Mouse (Mus musculus): ENCODE results near the gene Lrrfip1. TPM values are rescaled to one million over a fixed set of nuclear protein-coding genes. Genes with fewer than 3 reads are reported as not detected.

Gene Lrrfip1
- polyA plus RNA-seq, 1 experiment from 2014 or later = 60.4 TPM

DNA sequence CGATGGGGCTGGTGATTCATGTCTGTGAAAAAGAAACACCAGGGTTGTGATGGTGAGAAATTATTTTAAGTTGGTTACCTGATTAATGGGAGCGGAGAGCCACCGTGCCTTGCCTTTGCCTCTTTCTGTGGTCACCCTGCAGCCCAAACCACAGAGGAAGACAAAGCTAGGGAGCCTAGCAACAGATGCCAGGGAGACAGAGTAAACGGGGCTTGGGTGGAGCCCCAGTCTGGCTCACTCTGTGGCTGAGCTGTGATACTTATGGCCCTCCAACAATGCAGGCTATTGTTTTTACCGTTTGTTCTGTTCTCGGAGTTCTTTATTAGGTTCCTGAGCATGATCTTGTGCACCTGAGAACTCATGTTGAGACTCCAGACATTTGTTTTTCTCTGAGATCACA, 50.8 kb downstream of the Lrrfip1 start:
- 69% methylated on average over 6 of the region's 6 CpGs for WGBS
- Histone ChIP-seq H3K9me3 (ENCODE audit: control insufficient read depth, low read length) (no peaks in the 10 kb centered on the region), H3K4me2 (ENCODE audit: low read length) (no peak overlapping the region), H3K9ac (ENCODE audit: low read length) (no peak overlapping the region), H3K27me3 (replicated peaks; ENCODE audit: control insufficient read depth, insufficient read depth, low read length) (no peaks in the 10 kb centered on the region), H3K4me3 (ENCODE audit: low read depth, low read length) (no peak overlapping the region), H3K27ac (ENCODE audit: low read depth) (no peak overlapping the region), H3K4me1 (replicated peaks; ENCODE audit: control insufficient read depth, insufficient read depth, low read length) (peaks cover 17% of the 10 kb centered on the region), H3K36me3 (ENCODE audit: control insufficient read depth, insufficient read depth, low read length) (no peaks in the 10 kb centered on the region)
- DNase-seq (ENCODE audit: low spot score) (no peak), ATAC-seq (replicated peaks; ENCODE audit: low FRiP score, low TSS enrichment, low read depth) (no peak)

DNA sequence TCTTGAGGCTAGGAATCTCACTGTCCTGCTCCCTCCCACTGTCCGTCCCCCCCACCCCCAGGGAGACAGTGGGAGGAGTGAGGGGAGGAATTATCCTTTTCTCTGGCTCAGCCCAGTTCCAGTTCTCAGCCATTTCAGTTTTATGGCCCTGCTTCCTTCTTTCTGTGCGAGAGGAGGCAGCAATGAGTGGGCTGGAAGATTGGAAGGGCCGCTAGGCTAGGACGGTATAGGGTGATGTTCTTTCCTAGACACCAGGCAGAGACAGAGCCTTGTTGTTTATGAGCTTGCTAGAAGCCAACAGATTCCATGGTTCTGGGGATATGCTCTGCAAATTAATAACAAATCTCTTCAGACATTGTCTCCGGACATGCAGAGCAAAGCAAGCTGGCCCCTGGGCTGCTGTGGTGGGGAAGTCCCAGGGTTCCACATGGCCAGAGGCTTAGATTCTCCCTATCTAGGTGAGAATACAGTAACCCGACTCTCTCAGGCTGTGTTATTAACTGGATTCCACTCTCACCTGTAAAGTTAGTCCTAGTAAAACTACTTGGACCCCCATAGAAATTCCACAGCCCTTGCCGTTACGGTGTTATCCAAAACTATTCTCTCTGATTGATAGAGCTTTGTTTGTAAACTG, 53.0 kb downstream of the Lrrfip1 start:
- no peak for DNase-seq (ENCODE audit: low spot score)
- no peaks in the 10 kb centered on the region for H3K36me3 ChIP-seq (ENCODE audit: control insufficient read depth, insufficient read depth, low read length)
- WGBS = 44% methylated on average over 8 of the region's 8 CpGs
- ATAC-seq (replicated peaks; ENCODE audit: low FRiP score, low TSS enrichment, low read depth) = no peak
- H3K4me1 ChIP-seq (replicated peaks; ENCODE audit: control insufficient read depth, insufficient read depth, low read length) = peaks cover 38% of the 10 kb centered on the region
- peak overlapping the region; percentile 22; the same call in 1 of the 2 replicates for H3K27ac ChIP-seq (ENCODE audit: low read depth)
- H3K9me3 ChIP-seq (ENCODE audit: control insufficient read depth, low read length) = no peaks in the 10 kb centered on the region
- no peak overlapping the region for H3K4me3 ChIP-seq (ENCODE audit: low read depth, low read length)
- no peaks in the 10 kb centered on the region for H3K27me3 ChIP-seq (replicated peaks; ENCODE audit: control insufficient read depth, insufficient read depth, low read length)
- no peak overlapping the region for H3K9ac ChIP-seq (ENCODE audit: low read length)
- H3K4me2 ChIP-seq (ENCODE audit: low read length) = peak overlapping the region; percentile 95

- Histone ChIP-seq H3K9me3 (ENCODE audit: control insufficient read depth, low read length) (no peaks in the 10 kb centered on the region), H3K4me1 (replicated peaks; ENCODE audit: control insufficient read depth, insufficient read depth, low read length) (peaks cover 42% of the 10 kb centered on the region), H3K36me3 (ENCODE audit: control insufficient read depth, insufficient read depth, low read length) (no peaks in the 10 kb centered on the region), H3K4me3 (ENCODE audit: low read depth, low read length) (peak overlapping the region; percentile 52), H3K27ac (ENCODE audit: low read depth) (peak overlapping the region; percentile 71), H3K4me2 (ENCODE audit: low read length) (peak overlapping the region; percentile 95), H3K27me3 (replicated peaks; ENCODE audit: control insufficient read depth, insufficient read depth, low read length) (no peaks in the 10 kb centered on the region), H3K9ac (ENCODE audit: low read length) (peak overlapping the region; percentile 55)
- WGBS = under 1% methylated on average over 28 of the region's 28 CpGs
- peak; percentile 95 for ATAC-seq (replicated peaks; ENCODE audit: low FRiP score, low TSS enrichment, low read depth)
- peak; percentile 97 for DNase-seq (ENCODE audit: low spot score)
Measured at GRCm38 (mm10) chr1:91052747-91053181, 54.2 kb downstream of the Lrrfip1 start.

DNA sequence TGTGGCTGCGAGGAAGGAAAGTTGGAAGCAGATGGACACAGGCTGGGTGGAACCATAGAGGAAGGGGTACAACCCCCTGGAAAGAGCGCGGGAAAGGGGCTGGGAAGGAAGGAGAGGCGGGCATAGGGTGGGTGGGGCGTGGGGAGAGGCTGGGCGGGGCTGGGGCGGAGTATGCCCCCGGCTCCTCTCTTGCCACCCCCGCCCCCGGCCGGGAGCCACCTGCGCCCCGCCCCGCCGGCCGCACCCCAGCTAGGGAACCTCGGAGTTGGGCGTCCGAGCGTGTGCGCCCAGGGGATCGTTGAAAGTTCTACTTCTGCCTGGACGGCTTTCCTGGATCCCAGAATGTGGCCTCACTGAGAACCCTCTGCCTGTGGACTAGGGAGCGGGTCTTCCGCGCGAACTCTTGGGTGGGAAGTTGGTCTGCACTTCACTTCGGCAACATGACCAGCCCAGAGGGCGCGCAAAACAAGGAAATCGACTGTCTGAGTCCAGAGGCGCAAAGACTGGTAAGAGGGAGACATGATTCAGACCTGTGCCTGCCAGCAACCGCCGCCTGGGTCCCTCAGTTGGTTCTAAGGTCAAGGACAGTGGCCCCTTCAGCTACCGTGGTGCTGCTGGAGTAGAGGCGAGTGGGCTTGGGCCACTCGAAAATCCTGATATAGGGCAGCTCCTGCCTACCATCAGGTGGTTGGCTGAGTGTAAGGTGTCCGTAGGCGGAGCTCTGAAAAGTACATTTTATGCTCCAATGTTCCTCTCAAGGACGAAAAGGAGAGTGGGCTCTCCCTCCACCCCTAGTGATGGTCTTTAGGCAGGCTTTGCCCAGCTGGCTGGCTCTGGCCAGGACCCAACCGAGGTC, 54.9 kb downstream of the Lrrfip1 start:
- H3K4me3 ChIP-seq (ENCODE audit: low read depth, low read length) = peak overlapping the region; percentile 52
- ATAC-seq (replicated peaks; ENCODE audit: low FRiP score, low TSS enrichment, low read depth) (peak; percentile 81), DNase-seq (ENCODE audit: low spot score) (no peak)
- no peaks in the 10 kb centered on the region for H3K36me3 ChIP-seq (ENCODE audit: control insufficient read depth, insufficient read depth, low read length)
- no peaks in the 10 kb centered on the region for H3K9me3 ChIP-seq (ENCODE audit: control insufficient read depth, low read length)
- H3K27me3 ChIP-seq (replicated peaks; ENCODE audit: control insufficient read depth, insufficient read depth, low read length) = no peaks in the 10 kb centered on the region
- H3K4me2 ChIP-seq (ENCODE audit: low read length) = peak overlapping the region; percentile 95
- peak overlapping the region; percentile 71 for H3K27ac ChIP-seq (ENCODE audit: low read depth)
- WGBS = 2% methylated on average over 37 of the region's 41 CpGs
- peaks cover 42% of the 10 kb centered on the region for H3K4me1 ChIP-seq (replicated peaks; ENCODE audit: control insufficient read depth, insufficient read depth, low read length)
- H3K9ac ChIP-seq (ENCODE audit: low read length) = peak overlapping the region; percentile 51

DNA sequence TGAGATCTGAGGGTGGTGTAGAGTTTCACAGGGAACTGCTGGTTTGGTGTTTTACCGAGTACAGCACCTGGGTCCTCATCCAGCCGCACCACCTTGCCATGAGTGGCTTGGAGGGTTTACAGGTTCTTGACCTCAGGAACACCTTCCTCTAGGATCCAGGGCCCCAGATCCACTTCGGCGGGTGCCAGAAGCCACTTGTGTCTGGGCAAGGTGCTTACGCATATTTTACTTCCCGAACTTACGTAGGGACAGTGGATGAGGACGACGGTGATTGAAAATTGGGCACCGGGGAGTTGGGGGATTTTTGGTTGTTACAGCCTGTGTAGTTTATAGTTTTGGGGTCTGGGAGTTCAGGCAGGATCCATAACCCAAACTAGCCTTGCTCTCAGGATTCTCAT, 55.5 kb downstream of the Lrrfip1 start:
- Histone ChIP-seq H3K27ac (ENCODE audit: low read depth) (0 out of 2 replicates have a peak overlapping the region, but pooled peaks have one; percentile 71), H3K27me3 (replicated peaks; ENCODE audit: control insufficient read depth, insufficient read depth, low read length) (no peaks in the 10 kb centered on the region), H3K9me3 (ENCODE audit: control insufficient read depth, low read length) (no peaks in the 10 kb centered on the region), H3K4me1 (replicated peaks; ENCODE audit: control insufficient read depth, insufficient read depth, low read length) (peaks cover 42% of the 10 kb centered on the region), H3K4me2 (ENCODE audit: low read length) (peak overlapping the region; percentile 95), H3K4me3 (ENCODE audit: low read depth, low read length) (peak overlapping the region; percentile 52), H3K36me3 (ENCODE audit: control insufficient read depth, insufficient read depth, low read length) (no peaks in the 10 kb centered on the region), H3K9ac (ENCODE audit: low read length) (peak overlapping the region; percentile 51)
- WGBS = 33% methylated on average over 10 of the region's 10 CpGs
- DNase-seq (ENCODE audit: low spot score) = no peak
- ATAC-seq (replicated peaks; ENCODE audit: low FRiP score, low TSS enrichment, low read depth) = no peak

DNA sequence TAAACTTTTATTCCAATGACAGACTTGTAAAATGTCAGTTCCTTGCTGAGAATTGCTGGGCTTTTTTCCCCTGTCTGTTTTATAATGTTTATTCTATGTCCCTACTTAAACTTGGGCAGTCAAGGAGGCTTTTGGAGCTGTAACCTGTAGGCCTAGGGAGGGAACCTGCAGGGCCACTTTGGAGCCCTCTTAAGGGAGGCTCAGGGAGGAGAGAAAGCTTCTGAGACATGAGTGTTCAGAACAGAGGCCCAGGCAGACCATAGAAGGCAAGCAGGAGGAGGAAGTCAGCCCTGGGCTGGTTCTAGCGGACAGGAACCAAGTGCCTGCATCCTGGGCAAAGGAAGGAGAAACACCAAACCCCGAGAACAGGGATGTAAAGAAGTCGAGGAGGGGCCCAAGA, 56.3 kb downstream of the Lrrfip1 start:
- peak overlapping the region; percentile 95 for H3K4me2 ChIP-seq (ENCODE audit: low read length)
- no peaks in the 10 kb centered on the region for H3K9me3 ChIP-seq (ENCODE audit: control insufficient read depth, low read length)
- peaks cover 48% of the 10 kb centered on the region for H3K4me1 ChIP-seq (replicated peaks; ENCODE audit: control insufficient read depth, insufficient read depth, low read length)
- peak overlapping the region; percentile 51 for H3K9ac ChIP-seq (ENCODE audit: low read length)
- 55% methylated on average over 3 of the region's 3 CpGs for WGBS
- no peaks in the 10 kb centered on the region for H3K36me3 ChIP-seq (ENCODE audit: control insufficient read depth, insufficient read depth, low read length)
- peak overlapping the region; percentile 59; the same call in 1 of the 2 replicates for H3K27ac ChIP-seq (ENCODE audit: low read depth)
- peak overlapping the region; percentile 52 for H3K4me3 ChIP-seq (ENCODE audit: low read depth, low read length)
- no peaks in the 10 kb centered on the region for H3K27me3 ChIP-seq (replicated peaks; ENCODE audit: control insufficient read depth, insufficient read depth, low read length)
- ATAC-seq (replicated peaks; ENCODE audit: low FRiP score, low TSS enrichment, low read depth) (no peak), DNase-seq (ENCODE audit: low spot score) (no peak)

DNA sequence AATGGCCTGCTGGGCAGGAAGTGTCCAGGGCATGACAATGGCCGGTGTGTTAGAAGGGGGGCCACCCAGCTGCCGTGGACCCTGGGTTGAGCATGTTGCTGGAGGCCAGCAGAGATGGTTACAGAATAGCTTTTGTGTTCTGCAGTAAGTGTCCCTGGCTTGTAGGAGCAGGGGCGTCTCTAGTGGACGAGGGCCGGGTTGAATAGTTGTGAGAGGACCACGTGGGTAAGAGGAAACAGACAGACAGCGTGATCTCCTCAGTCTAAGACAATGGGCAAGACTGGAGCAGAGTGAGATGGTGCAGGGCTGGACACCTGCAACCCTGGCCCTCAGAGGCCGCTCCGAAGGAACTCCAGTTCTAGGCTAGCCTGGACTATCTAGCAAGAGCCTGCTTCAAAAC, 57.2 kb downstream of the Lrrfip1 start:
- no peaks in the 10 kb centered on the region for H3K27me3 ChIP-seq (replicated peaks; ENCODE audit: control insufficient read depth, insufficient read depth, low read length)
- peak overlapping the region; percentile 59; the same call in 1 of the 2 replicates for H3K27ac ChIP-seq (ENCODE audit: low read depth)
- H3K4me2 ChIP-seq (ENCODE audit: low read length) = peak overlapping the region; percentile 95
- no peaks in the 10 kb centered on the region for H3K36me3 ChIP-seq (ENCODE audit: control insufficient read depth, insufficient read depth, low read length)
- DNase-seq (ENCODE audit: low spot score) (no peak), ATAC-seq (replicated peaks; ENCODE audit: low FRiP score, low TSS enrichment, low read depth) (no peak)
- 68% methylated on average over 9 of the region's 9 CpGs for WGBS
- no peaks in the 10 kb centered on the region for H3K9me3 ChIP-seq (ENCODE audit: control insufficient read depth, low read length)
- no peak overlapping the region for H3K4me3 ChIP-seq (ENCODE audit: low read depth, low read length)
- peaks cover 56% of the 10 kb centered on the region for H3K4me1 ChIP-seq (replicated peaks; ENCODE audit: control insufficient read depth, insufficient read depth, low read length)
- H3K9ac ChIP-seq (ENCODE audit: low read length) = no peak overlapping the region

GRCm38 (mm10) chr1:91056416-91056815, 57.9 kb downstream of the Lrrfip1 start:
- Histone ChIP-seq H3K4me1 (replicated peaks; ENCODE audit: control insufficient read depth, insufficient read depth, low read length) (peaks cover 61% of the 10 kb centered on the region), H3K27me3 (replicated peaks; ENCODE audit: control insufficient read depth, insufficient read depth, low read length) (no peaks in the 10 kb centered on the region), H3K27ac (ENCODE audit: low read depth) (no peak overlapping the region; the same call in 1 of the 2 replicates), H3K9ac (ENCODE audit: low read length) (no peak overlapping the region), H3K9me3 (ENCODE audit: control insufficient read depth, low read length) (no peaks in the 10 kb centered on the region), H3K4me3 (ENCODE audit: low read depth, low read length) (no peak overlapping the region), H3K4me2 (ENCODE audit: low read length) (peak overlapping the region; percentile 95), H3K36me3 (ENCODE audit: control insufficient read depth, insufficient read depth, low read length) (no peaks in the 10 kb centered on the region)
- 82% methylated on average over 8 of the region's 8 CpGs for WGBS
- DNase-seq (ENCODE audit: low spot score) = no peak
- no peak for ATAC-seq (replicated peaks; ENCODE audit: low FRiP score, low TSS enrichment, low read depth)

Data from intestine, embryonic 14.5 days (tissue).